Mouse (Mus musculus) lung, postnatal 0 days (tissue): Measurements from ENCODE around the gene Fam208b. TPM values are rescaled to one million over a fixed set of nuclear protein-coding genes. Genes with fewer than 3 reads are reported as not detected.
"Not testable (repeated sequence)": the region's sequence is repeated elsewhere in the genome, so short reads cannot be mapped to it uniquely, and the experiment has no call there.

Source experiments
- ATAC-seq: fragments of 200-750 bp; cut with Nextera tagmentation; 2 replicates; pipeline ENCODE4 v1.8.0; 2017; ENCODE audit warnings: moderate library complexity
- DNase-seq: peaks from one replicate; pipeline ENCODE4 v3.0.0-alpha.2; 2016; ENCODE audit warnings: low spot score
- H3K27ac ChIP-seq: fragments of 300-500 bp; sonication (generic); 2 replicates; pipeline ENCODE4 v1.5.1; 2014; ENCODE audit warnings: antibody characterized with exemption, mild to moderate bottlenecking, low read length, mixed read lengths
- H3K27me3 ChIP-seq: fragments of 300-500 bp; sonication (generic); replicated peaks from 2 replicates; pipeline ENCODE4 v1.6.1; 2014; ENCODE audit warnings: low read length, mixed read lengths; ENCODE audit not compliant: insufficient read depth
- H3K36me3 ChIP-seq: fragments of 300-500 bp; sonication (generic); 2 replicates; pipeline ENCODE4 v1.6.1; 2014; ENCODE audit warnings: low read length, mixed read lengths; ENCODE audit not compliant: insufficient read depth
- H3K4me1 ChIP-seq: fragments of 300-500 bp; sonication (generic); 2 replicates; pipeline ENCODE4 v1.6.1; 2014; ENCODE audit warnings: antibody characterized with exemption, low read depth, low read length, mixed read lengths; ENCODE audit not compliant: insufficient read depth
- H3K4me2 ChIP-seq: fragments of 300-500 bp; sonication (generic); replicated peaks from 2 replicates; pipeline ENCODE4 v1.6.1; 2014; ENCODE audit warnings: low read depth, mild to moderate bottlenecking, low read length, moderate library complexity, mixed read lengths
- H3K4me3 ChIP-seq: fragments of 300-500 bp; sonication (generic); 2 replicates; pipeline ENCODE4 v1.5.1; 2014; ENCODE audit warnings: low read depth, low read length
- H3K9ac ChIP-seq: fragments of 300-500 bp; sonication (generic); replicated peaks from 2 replicates; pipeline ENCODE4 v1.6.1; 2014; ENCODE audit warnings: low read depth, mild to moderate bottlenecking
- H3K9me3 ChIP-seq: fragments of 300-500 bp; sonication (generic); 2 replicates; pipeline ENCODE4 v1.6.1; 2016; ENCODE audit warnings: low read length, mixed read lengths
- CTCF ChIP-seq: IDR thresholded peaks from 2 replicates; pipeline ENCODE4 v1.5.1; 2016; ENCODE audit warnings: antibody characterized with exemption, mild to moderate bottlenecking
- EP300 ChIP-seq: IDR thresholded peaks from 2 replicates; pipeline ENCODE4 v1.6.1; 2016; ENCODE audit warnings: antibody characterized with exemption, mild to moderate bottlenecking, control low read depth
- WGBS: fragments of 180-500 bp; shearing (Covaris S2); extraction: QIAGEN DNeasy Blood & Tissue Kit; methylation state at CpG from one replicate; pipeline ENCODE4 v1.1.7; 2014; 5-methylcytosine and 5-hydroxymethylcytosine counted together
- polyA plus RNA-seq: library from polyadenylated mRNA; unstranded; fragments of >200 nt; fragmentation: Nextera tagmentation; extraction: Ambion mirVana; gene quantifications from 2 replicates; pipeline ENCODE4 v1.2.1, GENCODE M21; 2015

Fam208b gene
- polyA plus RNA-seq, 1 experiment from 2014 or later, result 5.9 TPM

DNA sequence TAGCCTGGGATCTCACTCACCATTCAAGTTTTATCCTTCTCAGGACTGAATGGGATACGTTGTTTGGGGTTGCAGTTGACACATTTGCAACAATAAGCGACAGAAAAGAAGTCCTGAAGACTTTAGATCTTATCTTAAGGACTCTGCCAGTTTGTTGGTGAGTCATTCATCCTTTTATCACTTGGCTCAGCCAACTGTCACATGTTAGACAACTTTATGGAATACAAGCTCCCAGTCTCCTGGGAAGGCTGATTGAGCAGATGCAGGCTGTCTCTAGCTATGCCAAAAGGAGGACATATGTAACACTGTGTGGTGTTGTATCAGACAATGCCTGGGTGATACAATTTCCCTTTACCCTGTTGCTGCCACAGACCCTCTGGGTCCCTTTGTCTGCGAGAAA, 80.5 kb downstream of the Fam208b start:
- Histone ChIP-seq H3K4me1 (no peaks in the 10 kb centered on the region), H3K9me3 (no peaks in the 10 kb centered on the region), H3K27me3 (no peaks in the 10 kb centered on the region), H3K36me3 (no peaks in the 10 kb centered on the region), H3K9ac (no peak overlapping the region), H3K4me3 (no peak overlapping the region), H3K27ac (no peak overlapping the region), H3K4me2 (no peak overlapping the region)
- DNase-seq, result no peak
- TF ChIP-seq CTCF (no peak), EP300 (no peak)
- ATAC-seq, result no peak
- WGBS, result 43% methylated on average over 3 of the region's 3 CpGs

- H3K4me3 ChIP-seq, result no peak overlapping the region
- no peak overlapping the region for H3K4me2 ChIP-seq
- no peaks in the 10 kb centered on the region for H3K36me3 ChIP-seq
- H3K9me3 ChIP-seq, result no peaks in the 10 kb centered on the region
- TF ChIP-seq CTCF (no peak), EP300 (no peak)
- no peak overlapping the region for H3K9ac ChIP-seq
- DNase-seq (peak; percentile 46), ATAC-seq (peak; percentile 32; the same call in 1 of the 2 replicates)
- WGBS, result 71% methylated on average over 8 of the region's 8 CpGs
- H3K4me1 ChIP-seq, result no peaks in the 10 kb centered on the region
- no peaks in the 10 kb centered on the region for H3K27me3 ChIP-seq
- no peak overlapping the region for H3K27ac ChIP-seq
These were observed 84.6 kb downstream of the Fam208b start for GRCm38 (mm10) chr13:3526328-3526727.

DNA sequence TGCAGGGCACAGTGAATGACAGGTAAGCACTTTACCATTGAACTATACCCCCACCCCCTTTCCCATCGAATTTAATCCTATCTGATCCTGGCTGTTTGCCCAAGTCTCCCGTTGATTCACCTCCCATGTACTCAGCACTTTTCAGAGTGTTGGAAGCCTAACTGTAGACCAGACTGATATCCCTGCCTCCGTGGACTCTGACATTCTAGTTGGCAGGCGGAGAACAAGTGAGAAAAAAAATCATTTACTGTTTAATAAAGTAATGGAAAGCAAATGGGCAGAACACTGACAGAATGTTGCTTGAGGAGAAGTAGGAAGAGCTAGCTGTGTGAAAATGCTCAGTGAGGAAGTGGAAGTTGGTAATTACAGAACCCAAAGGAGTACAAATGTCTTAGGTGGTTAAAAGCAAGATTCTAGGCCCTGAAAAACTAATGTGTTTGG, 85.3 kb downstream of the Fam208b start:
- H3K9ac ChIP-seq, result no peak overlapping the region
- H3K4me1 ChIP-seq, result no peaks in the 10 kb centered on the region
- H3K36me3 ChIP-seq, result no peaks in the 10 kb centered on the region
- TF ChIP-seq CTCF (no peak), EP300 (no peak)
- ATAC-seq, result no peak
- no peaks in the 10 kb centered on the region for H3K27me3 ChIP-seq
- H3K4me2 ChIP-seq, result no peak overlapping the region
- H3K9me3 ChIP-seq, result no peaks in the 10 kb centered on the region
- WGBS, result 32% methylated on average over 4 of the region's 4 CpGs
- DNase-seq, result no peak
- H3K4me3 ChIP-seq, result no peak overlapping the region
- no peak overlapping the region for H3K27ac ChIP-seq

- no peak for ATAC-seq
- WGBS, result 48% methylated on average over 1 of the region's 1 CpGs
- no peaks in the 10 kb centered on the region for H3K36me3 ChIP-seq
These were observed 87.0 kb downstream of the Fam208b start for GRCm38 (mm10) chr13:3523946-3524345.

GRCm38 (mm10) chr13:3523459-3523858, 87.4 kb downstream of the Fam208b start:
- ATAC-seq, result peak; percentile 60
- H3K27ac ChIP-seq, result no peak overlapping the region

More at GRCm38 (mm10) chr13:3523946-3524345, 87.0 kb downstream of the Fam208b start:
- Histone ChIP-seq H3K9me3 (no peaks in the 10 kb centered on the region), H3K4me3 (no peak overlapping the region), H3K27ac (no peak overlapping the region), H3K4me1 (no peaks in the 10 kb centered on the region), H3K27me3 (no peaks in the 10 kb centered on the region), H3K4me2 (no peak overlapping the region), H3K9ac (no peak overlapping the region)
- DNase-seq, result no peak
- no peak for TF ChIP-seq CTCF
- no peak for TF ChIP-seq EP300

GRCm38 (mm10) chr13:3519994-3520393, 90.9 kb downstream of the Fam208b start:
- ATAC-seq, H3K27me3 ChIP-seq, H3K27ac ChIP-seq, H3K4me2 ChIP-seq, H3K4me3 ChIP-seq, H3K9me3 ChIP-seq, DNase-seq, H3K4me1 ChIP-seq, H3K9ac ChIP-seq, H3K36me3 ChIP-seq: not testable (repeated sequence)
- 14% methylated on average over 1 of the region's 1 CpGs for WGBS

More at GRCm38 (mm10) chr13:3523459-3523858, 87.4 kb downstream of the Fam208b start:
- Histone ChIP-seq H3K4me1 (no peaks in the 10 kb centered on the region), H3K4me2 (no peak overlapping the region), H3K27me3 (no peaks in the 10 kb centered on the region), H3K4me3 (no peak overlapping the region), H3K9me3 (no peaks in the 10 kb centered on the region), H3K9ac (no peak overlapping the region), H3K36me3 (no peaks in the 10 kb centered on the region)
- TF ChIP-seq EP300 (no peak), CTCF (no peak)
- peak; percentile 66 for DNase-seq
- WGBS, result 21% methylated on average over 6 of the region's 6 CpGs

- not testable (repeated sequence) for H3K27ac ChIP-seq, H3K9ac ChIP-seq, H3K4me1 ChIP-seq, DNase-seq, H3K9me3 ChIP-seq, H3K4me3 ChIP-seq, H3K36me3 ChIP-seq, ATAC-seq, H3K4me2 ChIP-seq, H3K27me3 ChIP-seq
- WGBS, result 39% methylated on average over 3 of the region's 4 CpGs
These were observed 91.6 kb downstream of the Fam208b start for GRCm38 (mm10) chr13:3519357-3519756.

Other genes starting within 250 kb of the Fam208b start
- gene Gdi2, start 73.0 kb downstream of the Fam208b start, polyA plus RNA-seq, result 322 and 323 TPM in 2 replicates
- 6.4 and 7.1 TPM in 2 replicates for gene Asb13, start 22.9 kb upstream of the Fam208b start, polyA plus RNA-seq
- 0.19 and 0.21 TPM in 2 replicates for gene Calml3, start 193.2 kb upstream of the Fam208b start, polyA plus RNA-seq
- gene Calm4, start 226.6 kb upstream of the Fam208b start, polyA plus RNA-seq, result not detected in 2 replicates
- gene Calm5, start 243.1 kb upstream of the Fam208b start, polyA plus RNA-seq, result not detected in 2 replicates